Mouse (Mus musculus) E14TG2a.4 (cell line): ENCODE data around the gene Pparg.

Source experiments
- H3K27me3 ChIP-seq: 2 replicates; pipeline ENCODE4 v1.6.1; 2014; ENCODE audit warnings: low read length, control low read depth; ENCODE audit not compliant: insufficient read depth
- H3K36me3 ChIP-seq: 2 replicates; pipeline ENCODE4 v1.6.1; 2014; ENCODE audit warnings: low read length, control low read depth; ENCODE audit not compliant: insufficient read depth
- H3K4me1 ChIP-seq: replicated peaks from 2 replicates; pipeline ENCODE4 v1.6.1; 2014; ENCODE audit warnings: low read depth, low read length, control low read depth
- H3K4me3 ChIP-seq: replicated peaks from 2 replicates; pipeline ENCODE4 v1.5.1; 2014; ENCODE audit warnings: mild to moderate bottlenecking, low read length
- H3K9me3 ChIP-seq: 2 replicates; pipeline ENCODE4 v1.6.1; 2014; ENCODE audit warnings: low read length, control low read depth
- CTCF ChIP-seq: conservative IDR thresholded peaks from 2 replicates; pipeline ENCODE4 v1.5.1; 2014; ENCODE audit warnings: low read length
- NANOG ChIP-seq: IDR thresholded peaks from 2 replicates; pipeline ENCODE4 v1.6.1; 2014; ENCODE audit warnings: borderline replicate concordance, low read length, mixed read lengths
- POU5F1 ChIP-seq: IDR thresholded peaks from 2 replicates; pipeline ENCODE4 v1.6.1; 2014; ENCODE audit warnings: low read length, borderline replicate concordance

The Pparg gene

DNA sequence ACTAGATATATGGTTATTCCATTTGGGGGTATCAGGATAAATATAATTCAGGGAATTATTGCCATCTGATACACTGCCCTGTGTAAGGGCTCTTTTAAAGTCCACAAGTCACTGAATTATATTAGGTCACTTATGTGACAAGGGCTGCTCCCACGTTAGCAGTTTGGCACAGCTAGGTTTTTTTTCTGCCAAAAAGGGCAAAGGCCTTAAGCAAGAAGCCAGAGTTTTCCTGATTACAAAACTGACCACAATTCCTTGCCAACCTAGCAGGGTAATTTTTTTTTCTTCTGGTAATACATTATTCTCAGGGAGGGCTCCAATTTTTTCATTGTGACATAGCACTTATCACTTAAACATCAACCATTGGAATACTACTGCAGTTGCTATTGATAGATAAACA is 60.2 kb downstream of the Pparg start:
- no peaks in the 10 kb centered on the region for H3K36me3 ChIP-seq
- H3K9me3 ChIP-seq = no peaks in the 10 kb centered on the region
- no peaks in the 10 kb centered on the region for H3K4me1 ChIP-seq
- H3K27me3 ChIP-seq = no peaks in the 10 kb centered on the region
- TF ChIP-seq NANOG = no peak
- TF ChIP-seq POU5F1 = no peak
- TF ChIP-seq CTCF = no peak
- H3K4me3 ChIP-seq = no peak overlapping the region

GRCm38 (mm10) chr6:115421665-115422064 is 60.9 kb downstream of the Pparg start:
- TF ChIP-seq POU5F1 = no peak
- no peak for TF ChIP-seq NANOG
- no peak for TF ChIP-seq CTCF

DNA sequence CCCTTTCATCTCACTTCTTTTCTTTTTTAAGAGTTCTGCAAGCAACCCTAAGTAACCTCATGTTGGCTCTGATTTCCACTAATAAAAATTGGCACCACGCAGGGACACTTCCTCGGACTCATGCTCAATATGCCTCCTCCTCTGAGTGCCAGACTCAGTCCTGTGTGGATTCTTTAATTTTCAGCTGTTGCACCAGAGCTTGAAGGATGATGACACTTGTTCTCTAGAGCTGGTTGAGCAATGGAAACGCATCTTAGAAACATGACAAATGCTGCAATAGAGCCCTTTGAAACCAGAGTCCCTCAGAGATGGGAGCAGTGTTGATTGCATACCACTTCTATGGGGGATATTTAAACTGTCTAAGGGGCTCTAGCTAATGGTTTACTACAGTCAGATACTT is 63.7 kb downstream of the Pparg start:
- Histone ChIP-seq H3K4me3 (no peak overlapping the region), H3K4me1 (no peaks in the 10 kb centered on the region), H3K9me3 (no peaks in the 10 kb centered on the region), H3K36me3 (no peaks in the 10 kb centered on the region), H3K27me3 (no peaks in the 10 kb centered on the region)
- no peak for TF ChIP-seq POU5F1
- no peak for TF ChIP-seq NANOG
- TF ChIP-seq CTCF = no peak

More at GRCm38 (mm10) chr6:115421665-115422064, 60.9 kb downstream of the Pparg start:
- H3K4me3 ChIP-seq = no peak overlapping the region
- no peaks in the 10 kb centered on the region for H3K4me1 ChIP-seq
- no peaks in the 10 kb centered on the region for H3K27me3 ChIP-seq
- H3K36me3 ChIP-seq = no peaks in the 10 kb centered on the region
- H3K9me3 ChIP-seq = no peaks in the 10 kb centered on the region

GRCm38 (mm10) chr6:115432726-115433125 is 72.0 kb downstream of the Pparg start:
- Histone ChIP-seq H3K4me3 (no peak overlapping the region), H3K27me3 (no peaks in the 10 kb centered on the region), H3K4me1 (no peaks in the 10 kb centered on the region), H3K36me3 (no peaks in the 10 kb centered on the region), H3K9me3 (no peaks in the 10 kb centered on the region)
- TF ChIP-seq NANOG = no peak
- TF ChIP-seq CTCF = no peak
- no peak for TF ChIP-seq POU5F1

DNA sequence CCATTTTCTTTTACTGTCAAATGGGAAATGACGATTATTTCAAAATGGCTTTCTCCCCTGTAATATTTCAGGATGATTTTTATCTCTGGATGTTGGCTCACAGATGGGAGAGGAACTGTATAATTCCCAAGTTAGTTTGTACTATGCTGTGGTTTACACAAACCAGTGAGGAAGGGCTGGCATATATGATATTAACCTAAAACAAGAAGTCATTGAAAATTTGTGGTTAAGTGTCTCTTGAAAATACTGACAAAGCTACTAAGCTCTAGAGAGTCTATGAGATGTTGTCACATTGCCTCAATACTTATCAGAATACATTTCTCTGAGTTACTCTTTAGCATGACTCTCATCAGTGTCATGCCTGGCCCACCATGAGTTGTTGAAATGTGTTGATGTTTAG is 73.3 kb downstream of the Pparg start:
- no peaks in the 10 kb centered on the region for H3K4me1 ChIP-seq
- H3K9me3 ChIP-seq = no peaks in the 10 kb centered on the region
- no peak for TF ChIP-seq NANOG
- no peak for TF ChIP-seq CTCF
- TF ChIP-seq POU5F1 = no peak
- no peak overlapping the region for H3K4me3 ChIP-seq
- H3K36me3 ChIP-seq = no peaks in the 10 kb centered on the region
- no peaks in the 10 kb centered on the region for H3K27me3 ChIP-seq

DNA sequence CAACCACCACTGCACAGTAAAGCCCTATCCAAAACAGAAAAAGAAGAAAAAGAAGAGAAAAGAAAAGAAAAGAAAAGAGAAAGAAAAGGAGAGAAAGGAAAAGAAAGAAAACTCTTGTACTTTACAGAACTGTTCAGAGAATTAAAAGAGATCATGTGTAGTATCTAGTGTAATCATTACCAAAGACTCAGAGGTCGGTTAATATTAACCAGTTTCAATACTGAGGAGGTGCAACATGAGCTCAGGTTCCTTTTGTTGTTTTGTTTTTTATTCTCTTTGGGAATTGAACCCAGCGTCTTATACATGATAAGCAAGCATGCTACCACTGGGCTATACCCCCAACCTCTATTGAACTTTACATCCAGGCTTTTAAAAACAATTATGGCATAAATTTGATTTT is 74.1 kb downstream of the Pparg start:
- Histone ChIP-seq H3K36me3 (no peaks in the 10 kb centered on the region), H3K4me3 (no peak overlapping the region), H3K27me3 (no peaks in the 10 kb centered on the region), H3K9me3 (no peaks in the 10 kb centered on the region), H3K4me1 (no peaks in the 10 kb centered on the region)
- no peak for TF ChIP-seq CTCF

DNA sequence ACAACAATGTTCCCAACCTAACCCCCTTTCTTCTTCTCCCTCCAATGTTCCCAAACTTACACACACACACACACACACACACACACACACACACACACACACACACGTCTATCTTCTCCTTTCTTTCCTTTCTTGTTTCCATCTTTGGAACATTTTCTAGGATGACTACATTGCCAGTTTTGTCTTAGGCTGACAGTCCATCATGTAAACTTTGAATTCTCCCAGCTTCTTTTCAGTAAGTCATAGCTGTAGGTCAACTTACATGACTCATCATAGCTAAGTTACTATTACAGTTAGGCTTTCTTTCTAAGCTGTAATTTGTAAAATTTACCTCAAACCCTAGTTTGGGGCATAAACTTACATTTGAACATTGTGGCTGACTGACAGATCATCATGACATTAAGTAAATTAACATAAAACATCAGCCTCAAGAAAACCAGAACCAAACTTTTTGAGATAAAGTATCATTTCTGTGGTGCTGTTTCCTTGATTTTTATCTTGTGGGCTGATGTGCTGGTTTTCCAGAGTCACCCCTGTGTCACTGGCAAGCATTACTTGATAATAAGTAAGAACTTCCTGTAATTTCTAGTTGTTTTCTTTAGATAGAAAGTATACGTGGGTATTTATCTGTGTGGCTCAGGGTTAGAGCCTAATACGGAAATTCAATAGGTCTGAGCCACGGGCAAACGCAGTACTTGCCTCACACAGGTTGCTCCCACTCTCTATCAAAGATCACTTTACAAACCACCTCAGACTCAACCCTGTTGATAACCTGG is 79.7 kb downstream of the Pparg start:
- no peak overlapping the region for H3K4me3 ChIP-seq
- H3K36me3 ChIP-seq = no peaks in the 10 kb centered on the region
- H3K9me3 ChIP-seq = no peaks in the 10 kb centered on the region
- TF ChIP-seq POU5F1 (no peak), NANOG (no peak), CTCF (no peak)
- no peaks in the 10 kb centered on the region for H3K4me1 ChIP-seq
- H3K27me3 ChIP-seq = no peaks in the 10 kb centered on the region

DNA sequence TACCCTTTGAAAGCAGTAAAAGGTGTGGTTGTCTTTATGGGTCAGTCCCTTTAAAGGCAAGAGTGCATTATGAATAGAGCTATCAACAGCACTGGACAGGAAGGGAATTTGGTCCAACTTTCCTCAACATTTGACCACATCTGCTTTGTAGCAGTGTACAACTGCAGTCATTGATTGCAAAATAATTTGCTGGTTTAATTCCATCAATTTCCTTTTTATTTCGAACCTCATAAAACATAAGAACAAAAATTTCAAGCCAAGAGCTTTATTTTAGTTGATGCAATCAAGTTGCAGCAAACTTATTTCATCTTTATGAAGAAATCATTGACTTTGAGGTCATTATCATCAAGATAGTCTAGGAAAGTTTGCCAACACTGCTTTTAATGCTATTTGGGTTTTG is 91.8 kb downstream of the Pparg start:
- Histone ChIP-seq H3K9me3 (no peaks in the 10 kb centered on the region), H3K36me3 (no peaks in the 10 kb centered on the region), H3K4me3 (no peak overlapping the region), H3K4me1 (no peaks in the 10 kb centered on the region), H3K27me3 (no peaks in the 10 kb centered on the region)
- TF ChIP-seq CTCF = no peak
- no peak for TF ChIP-seq POU5F1
- TF ChIP-seq NANOG = no peak

DNA sequence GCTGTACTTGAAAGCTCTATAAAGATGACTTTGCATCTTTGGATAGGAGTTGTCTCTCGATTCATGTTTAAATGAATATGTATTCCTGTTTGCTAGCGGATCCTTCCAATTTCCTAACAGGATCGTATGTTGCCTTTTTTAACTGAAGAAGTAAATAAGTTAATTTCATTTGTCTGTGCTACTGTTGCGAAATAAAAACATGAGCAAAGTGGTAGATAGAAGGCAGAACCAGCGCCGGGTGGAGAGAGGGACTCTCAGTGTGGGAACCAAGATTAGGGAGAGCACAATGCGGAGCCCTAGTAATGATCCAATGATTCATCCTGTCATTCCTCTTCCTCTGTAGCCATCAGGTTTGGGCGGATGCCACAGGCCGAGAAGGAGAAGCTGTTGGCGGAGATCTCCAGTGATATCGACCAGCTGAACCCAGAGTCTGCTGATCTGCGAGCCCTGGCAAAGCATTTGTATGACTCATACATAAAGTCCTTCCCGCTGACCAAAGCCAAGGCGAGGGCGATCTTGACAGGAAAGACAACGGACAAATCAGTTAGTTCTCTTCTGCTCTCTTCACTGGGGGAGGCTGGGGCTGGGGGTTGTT is 102.1 kb downstream of the Pparg start:
- H3K4me1 ChIP-seq = no peaks in the 10 kb centered on the region
- TF ChIP-seq POU5F1 = no peak
- TF ChIP-seq NANOG = no peak
- no peak for TF ChIP-seq CTCF
- H3K4me3 ChIP-seq = no peak overlapping the region
- no peaks in the 10 kb centered on the region for H3K36me3 ChIP-seq
- H3K27me3 ChIP-seq = no peaks in the 10 kb centered on the region; the same call in 1 of the 2 replicates
- no peaks in the 10 kb centered on the region for H3K9me3 ChIP-seq
